Mouse (Mus musculus) cerebellum, postnatal 4 days (tissue): ENCODE results near the gene Rhox12.
A peak's percentile ranks its signal among the peaks of the same experiment; 100 is the strongest.

Experiments used
- DNase-seq, 2 experiments: peaks; one replicate each; pipeline ENCODE4 v3.0.0; 2022; ENCODE audit warnings: low spot score in 2 of 2, mixed read lengths in 1 of 2

The Rhox12 gene

DNA sequence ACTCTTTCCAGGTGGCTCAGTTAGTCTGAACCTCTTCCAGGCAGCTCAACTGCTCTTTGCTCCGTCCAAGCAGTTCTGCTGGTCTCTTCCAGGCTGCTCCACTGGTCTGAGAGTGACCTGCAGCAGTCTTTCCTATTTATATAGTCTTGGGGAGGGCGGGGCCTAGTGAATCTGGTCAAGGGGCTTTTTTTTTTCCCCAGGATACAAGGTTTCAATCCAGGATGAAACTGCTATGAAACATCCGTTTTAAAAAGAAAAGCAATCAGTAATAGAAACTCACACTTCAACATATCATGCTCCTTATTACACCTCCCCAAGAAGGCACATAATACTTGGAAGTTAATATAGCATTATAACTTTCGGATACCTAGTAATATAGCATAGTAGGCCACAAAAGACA is at the start of gene Rhox12:
Rhox12 (minus strand) TSS at position 101 of the 400 bp plus-strand sequence.
- no peak for DNase-seq

- DNase-seq: no peak
These were observed 48.4 kb upstream of the Rhox12 start for GRCm38 (mm10) chrX:38159097-38159496.

DNA sequence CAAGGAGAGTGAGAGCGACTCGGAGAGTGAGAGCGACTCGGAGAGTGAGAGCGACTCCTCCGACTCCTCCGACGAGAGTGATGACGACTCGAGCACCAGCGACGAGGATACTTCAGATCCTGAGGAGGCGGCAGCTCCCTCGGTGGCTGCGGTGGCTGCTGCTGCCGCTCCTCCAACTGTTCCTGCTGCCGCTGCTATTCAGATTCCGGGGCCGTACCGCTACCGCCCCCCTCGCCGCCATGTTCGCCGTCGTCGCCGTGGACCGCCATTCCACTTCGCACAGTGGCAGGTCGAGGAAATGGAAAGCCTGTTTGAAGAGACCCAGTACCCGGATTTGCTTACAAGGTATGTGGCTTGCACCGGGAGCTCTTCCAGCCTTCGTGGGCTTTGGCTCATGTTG is 10.8 kb upstream of the Rhox12 start:
- DNase-seq: no peak

DNA sequence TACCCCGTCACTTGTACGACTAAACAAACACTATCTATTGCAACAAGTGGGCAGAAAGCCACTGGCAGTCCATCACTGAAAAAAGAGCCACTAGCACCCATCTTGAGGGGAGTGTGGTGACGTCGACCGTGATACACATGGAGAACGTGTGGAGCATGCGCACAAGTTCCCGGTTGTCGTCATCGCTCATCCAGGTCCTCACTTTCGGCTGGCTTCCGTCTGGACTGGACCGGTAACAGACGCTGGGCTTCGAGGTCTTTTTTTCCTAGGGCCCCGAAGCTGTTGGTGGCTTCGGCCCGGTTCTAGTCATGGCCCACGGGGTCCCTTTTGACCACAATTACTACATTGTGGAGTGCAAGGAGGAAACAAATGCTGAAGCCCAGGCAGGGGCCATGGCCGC is 10.3 kb upstream of the Rhox12 start, which contains the start of gene Rhox13:
Rhox13 (plus strand) TSS at position 238 of the 400 bp plus-strand sequence.
- no peak for DNase-seq

- no peak for DNase-seq
These were observed 25.7 kb downstream of the Rhox12 start, which contains the start of gene Rhox11 for GRCm38 (mm10) chrX:38085041-38085440. Gene Rhox11 (minus strand): TSS chrX:38085141.

GRCm38 (mm10) chrX:38084226-38084625 is 26.5 kb downstream of the Rhox12 start:
- peak; percentile 21 to 53 for DNase-seq

DNA sequence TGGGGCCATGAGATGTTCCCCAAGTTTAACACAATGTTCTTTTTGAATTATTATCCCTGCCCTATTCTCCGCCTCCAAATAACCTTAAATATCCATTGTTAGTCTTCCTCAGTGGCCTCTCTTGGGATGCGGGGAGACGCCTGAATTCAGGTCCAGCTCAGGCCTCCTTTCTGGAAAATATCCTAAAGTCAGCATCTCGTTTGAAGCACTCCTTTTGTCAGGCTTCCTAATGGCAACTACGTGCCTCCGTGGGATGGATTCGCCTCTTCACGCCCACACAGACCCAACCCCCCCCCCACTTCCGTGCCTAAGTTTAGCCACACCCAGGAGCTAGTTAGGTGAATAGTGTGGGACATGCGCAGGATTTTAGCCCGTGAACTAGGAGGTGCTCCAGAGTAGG is 44.5 kb downstream of the Rhox12 start, which contains the start of gene Rhox10:
Rhox10 (plus strand) TSS at position 301 of the 400 bp plus-strand sequence.
- DNase-seq: no peak

DNA sequence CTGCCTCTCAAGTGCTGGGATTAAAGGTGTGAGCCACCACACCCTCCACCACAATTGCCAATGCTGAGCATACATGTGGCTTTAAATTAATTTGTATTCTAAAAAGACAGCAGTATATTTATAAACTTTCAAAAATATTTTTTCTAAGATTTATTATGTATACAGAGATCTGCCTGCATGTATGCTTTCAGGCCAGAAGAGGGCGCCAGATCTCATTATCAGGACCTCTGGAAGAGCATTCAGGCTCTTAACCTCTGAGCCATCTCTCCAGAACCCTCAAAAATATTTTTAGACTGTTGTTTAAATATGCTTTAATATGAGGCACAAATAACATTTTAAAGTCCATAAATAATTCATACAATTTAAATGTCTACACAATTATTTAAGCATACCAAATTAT is 49.2 kb downstream of the Rhox12 start:
- no peak for DNase-seq
